Mouse (Mus musculus) spleen, adult 2 months (tissue): ENCODE results near the gene Pcolce2. TPM values are rescaled to one million over a fixed set of nuclear protein-coding genes. Genes with fewer than 3 reads are reported as not detected.
"Not testable (repeated sequence)": the region's sequence is repeated elsewhere in the genome, so short reads cannot be mapped to it uniquely, and the experiment has no call there.

ENCODE experiments used
- DNase-seq, 2 experiments: peaks; one replicate each; pipeline versions ENCODE4 v3.0.0 to v3.0.0-alpha.2; 2012 to 2021; ENCODE audit warnings: low spot score in 2 of 2, low read depth in 1 of 2
- H3K27ac ChIP-seq: fragments of 200-500 bp; 2 replicates; pipeline ENCODE4 v1.5.1; 2012; ENCODE audit warnings: low read length, inconsistent platforms; ENCODE audit not compliant: insufficient read depth
- H3K27me3 ChIP-seq: fragments of 200-500 bp; 2 replicates; pipeline ENCODE4 v1.6.1; 2012; ENCODE audit warnings: mild to moderate bottlenecking, moderate library complexity, low read length, inconsistent platforms; ENCODE audit not compliant: control insufficient read depth, insufficient read depth
- H3K36me3 ChIP-seq: fragments of 200-500 bp; 2 replicates; pipeline ENCODE4 v1.6.1; 2012; ENCODE audit warnings: mild to moderate bottlenecking, low read length, inconsistent platforms; ENCODE audit not compliant: control insufficient read depth, insufficient read depth
- H3K4me1 ChIP-seq: fragments of 200-500 bp; 2 replicates; pipeline ENCODE4 v1.6.1; 2011; ENCODE audit warnings: inconsistent platforms; ENCODE audit not compliant: control insufficient read depth, insufficient read depth, insufficient read length
- H3K4me3 ChIP-seq: fragments of 200-500 bp; 2 replicates; pipeline ENCODE4 v1.5.1; 2011; ENCODE audit warnings: mild to moderate bottlenecking, inconsistent platforms; ENCODE audit not compliant: insufficient read depth, insufficient read length; ENCODE audit errors: extremely low read depth
- CTCF ChIP-seq: fragments of 200-500 bp; IDR thresholded peaks from 2 replicates; pipeline ENCODE4 v1.5.1; 2011; ENCODE audit warnings: mild to moderate bottlenecking, inconsistent platforms; ENCODE audit not compliant: insufficient read depth, insufficient read length, insufficient replicate concordance; ENCODE audit errors: extremely low read depth
- POLR2A ChIP-seq: fragments of 200-500 bp; IDR thresholded peaks from 2 replicates; pipeline ENCODE4 v1.6.1; 2011; ENCODE audit warnings: low read depth, low read length, inconsistent platforms
- WGBS: fragments of 180-500 bp; shearing (Covaris S2); methylation state at CpG from one replicate; pipeline ENCODE4 v1.1.7; 2018; 5-methylcytosine and 5-hydroxymethylcytosine counted together
- polyA plus RNA-seq: library from polyadenylated mRNA; depleted of rRNA; stranded (reverse); fragments of >200 nt; gene quantifications from 2 replicates; pipeline ENCODE4 v1.2.3, GENCODE M21; 2012

Gene Pcolce2
- polyA plus RNA-seq, 1 experiment: 0.40 TPM

DNA sequence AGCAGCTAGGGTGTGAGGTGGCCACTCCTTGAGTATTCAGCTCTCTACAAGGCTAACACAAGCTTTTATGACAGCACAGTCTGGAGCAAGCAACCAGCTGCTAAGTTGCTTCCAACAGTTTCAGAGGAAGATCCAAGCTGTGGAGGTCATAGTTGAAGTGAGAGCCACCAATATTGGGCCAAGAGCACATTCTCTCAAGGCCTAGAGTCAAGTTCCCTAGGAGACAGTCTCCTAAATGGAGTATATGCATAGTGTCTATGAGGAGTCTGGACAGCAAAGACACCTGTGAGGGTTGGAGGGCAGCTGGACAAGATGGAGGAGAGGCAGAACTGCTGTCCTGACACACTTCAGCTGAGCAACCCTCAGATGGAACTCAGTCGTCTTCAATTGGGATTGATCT, 18.8 kb upstream of the Pcolce2 start:
- no peak for TF ChIP-seq POLR2A
- TF ChIP-seq CTCF: no peak
- Histone ChIP-seq H3K4me1 (no peaks in the 10 kb centered on the region), H3K36me3 (no peaks in the 10 kb centered on the region), H3K27me3 (no peaks in the 10 kb centered on the region), H3K27ac (no peak overlapping the region), H3K4me3 (no peak overlapping the region)
- 58% methylated on average over 1 of the region's 1 CpGs for WGBS
- no peak for DNase-seq

DNA sequence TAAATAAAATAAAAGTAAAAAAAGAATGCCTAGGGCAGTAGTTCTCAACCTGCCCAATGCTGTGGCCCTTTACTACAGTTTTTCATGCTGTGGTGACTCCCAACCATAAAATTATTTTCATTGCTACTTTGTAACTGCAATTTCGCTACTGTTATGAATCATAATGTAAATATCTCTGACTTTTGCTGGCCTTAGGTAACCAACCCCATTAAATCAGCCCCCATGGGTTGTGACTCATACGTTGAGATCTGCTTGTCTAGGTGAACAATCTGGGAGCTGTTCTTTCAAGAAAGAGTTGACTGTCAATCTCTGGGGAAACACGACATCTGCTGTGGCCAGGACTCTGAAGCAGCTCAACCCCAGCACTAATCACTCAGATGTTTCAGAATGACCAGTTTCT, 13.3 kb upstream of the Pcolce2 start:
- DNase-seq: no peak
- 83% methylated on average over 3 of the region's 3 CpGs for WGBS
- no peaks in the 10 kb centered on the region for H3K4me1 ChIP-seq
- no peaks in the 10 kb centered on the region for H3K27me3 ChIP-seq
- no peak overlapping the region for H3K4me3 ChIP-seq
- H3K27ac ChIP-seq: no peak overlapping the region
- no peaks in the 10 kb centered on the region for H3K36me3 ChIP-seq
- TF ChIP-seq POLR2A: no peak
- no peak for TF ChIP-seq CTCF

DNA sequence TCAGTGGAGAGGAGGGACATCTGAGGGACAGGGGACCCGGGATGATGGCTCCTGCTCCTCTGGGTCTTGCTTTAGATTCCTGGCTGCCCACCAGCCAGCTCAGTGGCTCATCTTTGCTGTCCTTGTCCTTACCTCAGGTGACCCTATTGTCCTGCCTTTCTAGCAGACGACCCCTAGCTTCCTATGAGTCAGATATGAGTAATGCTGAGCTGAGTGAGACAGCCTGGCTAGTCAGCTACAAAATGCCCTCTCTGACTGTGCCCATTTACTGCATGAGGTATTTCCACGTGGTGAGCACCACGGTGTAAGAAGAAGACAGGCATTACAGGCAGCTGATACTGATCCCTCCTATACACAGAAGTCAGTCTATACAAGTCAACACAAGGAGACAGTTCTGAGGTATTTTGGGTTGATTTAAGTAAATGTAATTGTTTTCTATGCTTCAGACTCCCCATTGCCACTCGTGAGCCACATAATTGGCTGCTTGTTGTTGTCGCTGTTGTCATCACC, 8.9 kb upstream of the Pcolce2 start:
- H3K27ac ChIP-seq: no peak overlapping the region
- TF ChIP-seq CTCF: no peak
- TF ChIP-seq POLR2A: no peak
- no peaks in the 10 kb centered on the region for H3K27me3 ChIP-seq
- DNase-seq: no peak
- no peaks in the 10 kb centered on the region for H3K4me1 ChIP-seq
- no peaks in the 10 kb centered on the region for H3K36me3 ChIP-seq
- WGBS: 81% methylated on average over 6 of the region's 6 CpGs
- H3K4me3 ChIP-seq: no peak overlapping the region

DNA sequence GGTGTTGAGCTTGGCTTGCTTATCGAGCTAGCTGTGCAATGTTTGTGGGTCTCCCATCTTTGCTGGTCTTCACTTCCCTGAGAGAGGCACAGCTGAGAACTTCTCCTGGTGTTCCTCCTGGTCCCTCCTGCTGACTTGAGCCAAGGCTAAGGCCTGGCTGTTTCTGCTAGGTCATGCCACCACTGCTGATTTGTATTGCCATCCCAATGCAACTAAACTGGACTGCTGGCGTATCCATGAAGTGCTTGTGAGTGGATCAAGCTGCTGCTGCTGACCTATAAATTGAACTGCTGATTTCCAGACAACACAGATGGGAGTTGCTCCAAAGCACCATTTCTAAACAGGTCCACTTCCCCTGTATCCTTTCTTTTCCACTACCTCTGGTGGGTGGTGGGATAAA, 7.8 kb upstream of the Pcolce2 start:
- not testable (repeated sequence) for H3K27ac ChIP-seq, H3K27me3 ChIP-seq, DNase-seq, H3K36me3 ChIP-seq, H3K4me1 ChIP-seq, H3K4me3 ChIP-seq
- 84% methylated on average over 2 of the region's 2 CpGs for WGBS

DNA sequence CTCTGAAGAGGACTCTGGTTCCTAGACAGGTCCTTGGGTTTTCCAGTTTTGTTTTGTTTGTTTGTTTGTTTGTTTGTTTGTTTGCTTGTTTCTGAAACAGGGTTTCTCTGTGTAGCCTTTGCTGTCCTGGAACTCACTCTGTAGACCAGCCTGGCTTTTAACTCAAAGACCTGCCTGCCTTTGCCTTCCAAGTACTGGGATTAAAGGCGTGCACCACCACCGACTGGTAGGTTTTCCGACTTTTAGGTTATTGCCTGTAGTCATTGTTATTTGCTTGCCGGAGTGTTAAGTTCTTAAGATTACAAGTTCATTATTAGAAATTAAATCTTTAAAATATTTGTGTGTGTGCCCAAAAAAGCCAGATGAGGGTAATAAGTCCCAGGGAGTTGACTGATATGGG, 1.0 kb upstream of the Pcolce2 start:
- Histone ChIP-seq H3K36me3 (no peaks in the 10 kb centered on the region), H3K4me3 (no peak overlapping the region), H3K27me3 (peaks cover 10% of the 10 kb centered on the region; the same call in 1 of the 2 replicates), H3K27ac (no peak overlapping the region), H3K4me1 (peaks cover 5% of the 10 kb centered on the region; the same call in 1 of the 2 replicates)
- TF ChIP-seq CTCF (no peak), POLR2A (no peak)
- WGBS: 74% methylated on average over 4 of the region's 4 CpGs
- DNase-seq: no peak

DNA sequence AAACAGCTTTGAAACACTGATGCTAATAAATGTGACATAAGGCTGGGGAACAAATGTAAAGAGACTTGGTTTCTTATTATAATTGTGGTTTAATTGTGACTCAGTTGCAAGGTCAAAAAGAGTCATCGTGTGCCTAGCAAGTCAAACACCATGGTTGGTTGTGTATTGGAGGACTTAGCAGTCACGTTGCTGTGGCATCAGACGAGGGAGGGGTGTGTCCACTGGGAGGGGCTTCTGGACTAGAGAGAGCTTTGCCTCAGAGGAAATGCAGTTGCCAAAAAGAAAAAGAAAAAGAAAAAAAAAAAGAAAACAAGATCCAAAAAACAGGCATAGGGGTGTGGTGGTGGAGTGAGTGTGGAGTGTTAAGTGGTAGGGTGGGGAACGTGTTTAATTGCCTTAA, 2.5 kb downstream of the Pcolce2 start:
- Histone ChIP-seq H3K4me3 (no peak overlapping the region), H3K36me3 (no peaks in the 10 kb centered on the region), H3K27ac (no peak overlapping the region), H3K27me3 (peaks cover 10% of the 10 kb centered on the region; the same call in 1 of the 2 replicates), H3K4me1 (peaks cover 5% of the 10 kb centered on the region; the same call in 1 of the 2 replicates)
- no peak for DNase-seq
- WGBS: 41% methylated on average over 4 of the region's 4 CpGs
- TF ChIP-seq CTCF: no peak
- TF ChIP-seq POLR2A: no peak

DNA sequence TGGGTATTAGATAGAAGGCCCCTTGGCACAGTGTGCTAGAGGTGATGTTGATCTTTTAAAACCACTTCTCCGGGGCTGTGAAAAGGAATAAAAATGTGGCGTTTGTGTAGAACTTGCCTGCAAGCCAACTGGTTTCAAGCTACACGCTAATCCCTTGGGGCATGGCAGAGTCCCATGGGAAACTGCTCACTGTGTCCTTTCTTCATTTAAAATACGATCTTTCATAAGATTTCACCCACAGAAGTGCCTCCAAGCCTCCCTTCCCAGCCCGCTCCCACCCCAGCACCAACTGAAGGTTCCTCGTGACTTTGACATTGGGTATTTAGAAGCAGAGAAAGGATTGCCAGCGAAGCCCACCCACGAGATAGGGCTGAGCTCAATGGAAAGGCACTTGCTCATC, 8.5 kb downstream of the Pcolce2 start:
- 90% methylated on average over 8 of the region's 8 CpGs for WGBS
- Histone ChIP-seq H3K27me3 (no peaks in the 10 kb centered on the region), H3K27ac (no peak overlapping the region), H3K4me1 (no peaks in the 10 kb centered on the region), H3K36me3 (no peaks in the 10 kb centered on the region), H3K4me3 (no peak overlapping the region)
- no peak for TF ChIP-seq POLR2A
- TF ChIP-seq CTCF: no peak
- no peak for DNase-seq

DNA sequence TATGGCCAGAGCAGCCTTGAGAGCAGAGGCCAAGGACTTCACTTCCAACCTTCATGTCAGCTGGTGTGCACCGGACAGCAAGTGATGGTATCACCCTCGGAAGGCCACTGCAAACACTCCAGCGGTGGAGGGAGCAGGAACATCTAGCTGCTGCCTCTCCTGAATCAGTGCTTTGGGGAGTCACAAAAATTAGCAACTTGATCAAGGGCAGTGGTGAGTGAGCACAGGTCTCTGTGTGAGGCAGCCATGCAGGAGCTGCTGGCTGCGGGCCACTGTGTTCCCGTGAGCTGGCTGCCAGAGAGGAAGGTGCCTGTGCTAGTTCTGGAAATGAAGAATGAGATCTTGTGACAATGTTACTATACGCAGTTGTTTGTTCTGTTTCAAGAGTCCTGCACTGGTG, 16.0 kb downstream of the Pcolce2 start:
- Histone ChIP-seq H3K36me3 (no peaks in the 10 kb centered on the region), H3K27ac (no peak overlapping the region), H3K4me1 (no peaks in the 10 kb centered on the region), H3K27me3 (no peaks in the 10 kb centered on the region), H3K4me3 (no peak overlapping the region)
- no peak for DNase-seq
- 91% methylated on average over 6 of the region's 6 CpGs for WGBS
- TF ChIP-seq CTCF: no peak
- no peak for TF ChIP-seq POLR2A
